Mouse (Mus musculus): ENCODE data around the gene Tbce.
"Not testable (repeated sequence)": the region's sequence is repeated elsewhere in the genome, so short reads cannot be mapped to it uniquely, and the experiment has no call there.

GRCm38 (mm10) chr13:14021417-14021816 lies 18.0 kb downstream of the Tbce start:
- not testable (repeated sequence) for TF ChIP-seq GATA1, TAL1 (IDR thresholded peaks at IDR 0.05; ENCODE audit: low read length)

All from erythroblast, embryonic 14.5 days (primary cell).